Mouse (Mus musculus) lung, postnatal 0 days (tissue): ENCODE data around the gene Cmas.

Experiments
- CTCF ChIP-seq: IDR thresholded peaks from 2 replicates; pipeline ENCODE4 v1.5.1; 2016; ENCODE audit warnings: antibody characterized with exemption, mild to moderate bottlenecking
- EP300 ChIP-seq: IDR thresholded peaks from 2 replicates; pipeline ENCODE4 v1.6.1; 2016; ENCODE audit warnings: antibody characterized with exemption, mild to moderate bottlenecking, control low read depth

DNA sequence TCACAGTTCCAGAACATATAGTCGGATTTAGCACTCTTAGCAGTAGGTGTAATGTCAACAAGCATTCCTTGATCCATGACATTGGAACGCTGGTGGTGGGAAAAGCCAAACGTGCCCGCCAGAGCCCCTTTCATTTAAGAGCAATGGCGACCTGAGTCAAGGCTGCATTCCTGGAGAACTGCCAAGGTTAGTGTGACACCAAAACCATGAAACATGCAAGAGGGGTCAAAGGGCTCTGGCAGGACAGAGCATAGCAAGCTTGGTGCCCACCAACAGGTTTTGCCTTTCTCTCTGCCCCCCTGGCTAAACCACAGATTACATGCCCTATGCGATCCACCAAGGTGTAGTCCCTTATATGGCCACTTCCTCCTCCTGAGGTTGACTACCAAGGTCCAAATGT, 17.8 kb upstream of the Cmas start:
- TF ChIP-seq CTCF (no peak), EP300 (no peak)
